Mouse (Mus musculus): ENCODE results near the gene Heg1. TPM values are rescaled to one million over a fixed set of nuclear protein-coding genes. Genes with fewer than 3 reads are reported as not detected.

Gene Heg1
- total RNA-seq, 2 experiments from 2014 or later, result 30.6 to 38.6 TPM

DNA sequence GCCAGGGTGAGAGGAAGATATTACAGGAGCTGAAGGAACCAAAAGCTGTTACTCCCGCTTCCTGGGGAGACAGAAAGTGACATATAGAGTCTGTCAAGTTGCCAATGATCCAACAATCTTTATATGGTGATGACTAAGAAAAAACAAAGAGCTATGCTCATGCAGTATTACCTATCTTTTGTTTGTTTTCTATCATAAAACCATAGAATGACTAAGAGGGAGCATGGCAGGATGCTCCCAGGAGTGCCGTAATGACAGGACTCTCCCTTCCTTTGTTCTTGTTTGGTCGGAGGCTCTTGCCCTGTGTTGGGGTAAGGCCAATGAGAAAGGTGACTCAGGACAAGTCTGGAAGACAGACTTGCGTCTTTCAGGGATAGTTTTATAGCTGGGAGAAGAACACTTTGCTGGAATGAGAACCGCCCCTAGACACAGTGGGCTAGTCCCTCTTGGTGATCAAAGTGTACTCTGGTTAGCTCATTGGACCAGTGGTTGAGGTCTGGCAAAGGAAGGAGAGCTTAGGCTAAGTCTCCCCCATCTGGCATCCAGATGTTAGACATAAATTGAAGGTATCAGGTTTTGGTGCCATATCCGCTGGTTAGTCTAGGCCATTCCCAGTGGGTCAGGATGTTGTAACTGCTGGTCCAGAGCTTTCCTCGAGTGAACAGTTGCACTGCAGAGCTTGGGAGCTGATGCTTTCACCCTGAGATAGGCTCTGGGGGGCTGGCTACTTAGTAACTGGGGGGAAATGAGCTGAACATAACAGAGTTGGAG lies 55.0 kb downstream of the Heg1 start:
- intact Hi-C loops (cut with DNase I), result loop anchor here (2.0 kb wide), 1 partner anchor 176 kb away; no protein-coding TSS in a partner anchor
- DNase-seq, result no peak

DNA sequence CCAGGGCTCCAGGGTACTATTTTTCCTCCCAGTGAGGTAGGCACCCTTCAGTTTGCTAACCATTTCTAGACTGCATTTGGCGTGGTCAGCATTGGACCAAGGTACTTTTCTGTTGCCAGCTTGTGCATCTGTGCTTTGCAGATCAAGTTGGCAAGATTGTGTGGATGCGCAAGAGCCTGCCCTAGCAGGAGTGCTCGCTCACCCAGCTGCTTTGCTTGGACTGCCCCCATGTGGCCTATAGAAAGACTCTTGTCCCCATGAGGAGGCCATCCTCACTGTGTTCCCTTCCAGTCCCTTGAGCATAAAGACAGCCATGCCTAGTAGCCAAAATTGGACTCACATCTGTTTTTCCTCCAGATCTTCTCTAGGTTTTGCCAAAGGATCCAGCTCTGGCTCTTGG lies 55.6 kb downstream of the Heg1 start:
- DNase-seq, result peak in 1 of 2 experiments; percentile 40
- intact Hi-C loops (cut with DNase I), result loop anchor here (2.0 to 10.0 kb wide), 3 partner anchors 177 to 545 kb away; no protein-coding TSS in a partner anchor

GRCm38 (mm10) chr16:33740416-33740815 lies 56.2 kb downstream of the Heg1 start:
- DNase-seq, result no peak
- intact Hi-C loops (cut with DNase I), result loop anchor here (10.0 kb wide), 2 partner anchors 406 to 546 kb away; no protein-coding TSS in a partner anchor

DNA sequence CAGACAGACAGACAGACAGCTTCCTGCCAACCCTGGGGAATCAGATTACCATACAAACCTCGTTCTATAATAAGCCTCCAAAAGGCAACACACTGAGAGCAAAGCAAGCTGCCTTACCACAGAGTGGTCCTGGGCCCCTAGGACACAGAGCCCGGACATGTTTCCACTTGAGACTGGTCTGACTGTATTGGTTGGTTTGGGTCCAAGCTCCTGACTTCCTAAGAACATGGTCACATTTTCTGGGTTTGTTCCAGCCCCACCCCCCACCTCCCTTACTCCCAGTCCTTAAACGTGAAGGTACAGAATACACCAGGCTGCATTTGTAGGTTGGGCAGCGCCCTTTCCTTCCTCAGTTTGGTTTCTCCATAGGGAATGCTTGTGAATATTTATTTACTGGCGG lies 57.6 kb downstream of the Heg1 start:
- intact Hi-C loops (cut with DNase I), result loop anchor here (2.0 to 10.0 kb wide), 3 partner anchors 407 to 547 kb away; no protein-coding TSS in a partner anchor
- DNase-seq, result no peak

DNA sequence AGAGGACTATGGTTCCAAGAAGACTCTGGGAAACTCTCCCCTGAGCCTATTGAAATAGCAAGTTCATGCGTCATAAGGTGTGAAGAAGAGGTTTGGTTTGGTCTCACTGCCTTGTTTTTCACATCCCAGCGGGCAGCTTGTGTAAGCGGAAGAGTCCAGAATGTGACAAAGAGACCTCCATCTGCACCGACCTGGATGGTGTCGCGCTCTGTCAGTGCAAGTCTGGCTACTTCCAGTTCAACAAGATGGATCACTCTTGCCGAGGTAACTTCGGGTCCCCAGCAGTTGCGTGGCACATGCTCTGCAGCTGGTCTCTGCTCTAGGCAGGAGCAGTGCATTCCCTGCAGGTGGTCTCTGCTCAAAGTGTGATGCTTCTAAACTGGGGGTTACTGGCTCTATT lies 58.1 kb downstream of the Heg1 start:
- no peak for DNase-seq
- intact Hi-C loops (cut with DNase I), result loop anchor here (2.0 to 10.0 kb wide), 3 partner anchors 407 to 547 kb away; no protein-coding TSS in a partner anchor

DNA sequence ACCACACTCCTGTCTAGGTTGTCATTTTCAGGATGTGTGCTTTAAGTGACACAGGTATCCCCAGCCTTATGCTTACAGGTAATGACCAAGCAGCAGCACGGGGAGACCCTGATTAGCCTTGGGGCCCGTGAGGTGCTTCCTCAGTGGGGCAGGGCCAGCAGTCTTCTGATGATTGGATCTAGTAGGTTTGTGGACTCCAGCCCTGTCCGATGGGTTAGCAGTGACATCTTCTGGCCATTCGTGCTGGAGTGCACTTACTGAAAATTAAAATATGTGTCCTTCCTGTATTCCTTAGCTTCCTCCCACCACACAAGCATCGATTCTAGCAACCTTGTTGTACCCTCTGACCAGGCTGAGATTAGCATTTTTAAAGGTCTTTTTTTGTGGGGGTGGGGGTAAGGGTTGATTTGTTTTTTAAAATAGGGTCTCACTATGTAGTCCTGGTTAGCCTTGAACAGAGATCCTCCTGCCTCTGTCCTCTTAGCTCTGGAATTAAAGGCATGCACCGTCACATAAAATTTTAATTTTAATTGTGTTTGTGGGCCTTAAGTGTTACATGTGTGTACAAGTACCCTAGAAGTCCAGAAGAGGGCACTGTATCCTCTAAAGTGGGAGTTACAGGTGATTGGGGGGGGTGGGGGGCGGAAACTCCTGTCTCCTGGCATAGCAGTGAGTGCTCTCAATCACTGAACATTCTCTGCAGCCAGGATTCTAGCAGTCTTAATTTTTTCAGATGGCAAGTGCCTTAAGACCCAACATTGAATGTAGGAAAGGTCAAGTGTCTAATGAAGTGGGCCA lies 60.7 kb downstream of the Heg1 start:
- DNase-seq, result no peak
- intact Hi-C loops (cut with DNase I), result loop anchor here (5.0 to 10.0 kb wide), 3 partner anchors 52 to 550 kb away; no protein-coding TSS in a partner anchor

DNA sequence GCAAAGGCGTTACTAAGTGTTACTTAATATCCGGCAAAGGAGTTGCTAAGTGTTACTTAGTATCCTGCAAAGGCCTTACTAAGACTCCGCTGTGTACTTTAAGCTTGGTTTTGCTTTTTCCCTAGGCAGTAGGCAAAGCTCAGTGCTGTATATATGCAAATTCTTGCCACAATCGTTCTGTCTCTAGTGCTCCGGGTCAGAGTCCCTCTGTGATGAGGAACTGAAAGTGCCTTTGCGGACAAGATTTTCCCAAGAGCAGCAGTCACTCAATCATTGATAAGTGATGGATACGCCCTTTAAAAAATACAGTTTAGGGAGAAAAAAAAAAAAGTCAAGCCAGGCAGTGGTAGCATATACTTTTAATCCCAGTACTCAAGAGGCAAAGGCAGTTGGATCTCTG lies 61.3 kb downstream of the Heg1 start:
- no peak for DNase-seq
- intact Hi-C loops (cut with DNase I), result loop anchor here (5.0 to 10.0 kb wide), 3 partner anchors 52 to 551 kb away; no protein-coding TSS in a partner anchor

DNA sequence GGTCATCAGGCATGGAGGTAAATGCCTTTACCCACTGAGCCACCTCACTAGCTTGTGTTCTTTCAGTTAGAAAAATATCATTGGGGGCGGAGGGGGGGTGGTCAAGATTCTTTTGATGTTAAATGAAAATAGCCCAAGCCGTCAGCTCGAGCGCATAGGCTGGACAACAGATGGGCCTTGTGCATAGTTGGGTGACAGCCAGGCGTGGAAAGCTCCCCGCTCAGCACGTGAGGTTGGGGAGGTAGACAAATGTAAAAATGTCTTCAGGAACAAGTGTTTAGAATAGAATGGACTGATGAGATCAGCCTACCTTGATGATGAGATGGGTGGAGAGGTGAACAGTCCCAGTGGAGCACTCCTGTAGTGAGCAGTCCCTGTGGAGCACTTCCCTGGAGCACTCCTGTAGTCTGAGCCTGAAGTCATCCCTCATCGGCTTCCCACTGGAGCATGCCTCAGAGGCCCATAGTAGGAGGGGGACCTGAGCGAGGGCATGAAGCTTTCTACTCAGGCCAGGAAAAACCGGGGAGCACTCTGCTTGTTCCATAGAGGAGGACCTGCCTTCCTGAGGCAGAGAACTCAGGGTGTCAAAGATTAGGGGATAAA lies 62.0 kb downstream of the Heg1 start:
- DNase-seq, result no peak

DNA sequence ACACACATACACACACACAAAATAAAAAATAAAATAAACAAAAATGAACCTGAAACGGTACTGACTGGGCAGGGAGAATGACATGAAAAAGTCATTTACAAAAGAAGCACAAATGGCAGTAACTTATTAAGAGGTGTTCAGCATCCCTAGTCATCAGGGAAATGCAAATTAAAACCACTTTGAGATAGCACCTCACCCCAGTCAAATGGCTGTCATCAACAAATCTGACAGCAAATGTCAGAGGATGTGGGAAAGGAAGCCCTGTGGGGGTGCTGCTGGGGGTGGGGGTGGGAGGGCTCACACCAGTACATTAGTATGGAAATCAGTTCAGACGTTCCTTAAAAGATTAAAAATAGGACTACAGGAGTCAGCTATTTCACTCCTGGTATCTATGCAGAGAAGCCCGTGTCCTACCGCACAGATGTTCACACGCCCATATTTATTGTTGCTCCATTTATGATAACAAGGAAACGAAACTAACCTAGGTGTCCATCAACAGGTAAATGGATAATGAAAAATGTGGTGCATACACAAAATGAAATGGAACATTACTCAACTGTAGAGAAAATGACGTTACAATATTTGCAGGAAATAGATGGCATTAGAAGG lies 63.3 kb downstream of the Heg1 start:
- intact Hi-C loops (cut with DNase I), result loop anchor here (5.0 to 10.0 kb wide), 3 partner anchors 50 to 553 kb away; no protein-coding TSS in a partner anchor
- DNase-seq, result no peak

More for the DNA sequence above, 62.0 kb downstream of the Heg1 start:
- intact Hi-C loops (cut with DNase I), result loop anchor here (5.0 to 10.0 kb wide), 3 partner anchors 51 to 551 kb away; no protein-coding TSS in a partner anchor

GRCm38 (mm10) chr16:33747994-33748393 lies 63.8 kb downstream of the Heg1 start:
- intact Hi-C loops (cut with DNase I), result loop anchor here (5.0 to 10.0 kb wide), 3 partner anchors 49 to 553 kb away; no protein-coding TSS in a partner anchor
- DNase-seq, result no peak

- no peak for DNase-seq
- intact Hi-C loops (cut with DNase I), result no loop called here
Observed at GRCm38 (mm10) chr16:33751152-33751551, 67.0 kb downstream of the Heg1 start.

GRCm38 (mm10) chr16:33751590-33751989 lies 67.4 kb downstream of the Heg1 start:
- intact Hi-C loops (cut with DNase I), result no loop called here
- DNase-seq, result no peak

- intact Hi-C loops (cut with DNase I), result no loop called here
- DNase-seq, result no peak
Observed at GRCm38 (mm10) chr16:33752904-33753578, 68.9 kb downstream of the Heg1 start.

GRCm38 (mm10) chr16:33755293-33755692 lies 71.1 kb downstream of the Heg1 start:
- intact Hi-C loops (cut with DNase I), result no loop called here
- no peak for DNase-seq

- DNase-seq, result no peak
- intact Hi-C loops (cut with DNase I), result no loop called here
Observed at GRCm38 (mm10) chr16:33755961-33756360, 71.8 kb downstream of the Heg1 start.

GRCm38 (mm10) chr16:33756396-33756795 lies 72.2 kb downstream of the Heg1 start:
- intact Hi-C loops (cut with DNase I), result no loop called here
- no peak for DNase-seq

- intact Hi-C loops (cut with DNase I), result no loop called here
- DNase-seq, result no peak
Observed at GRCm38 (mm10) chr16:33759207-33759606, 75.0 kb downstream of the Heg1 start.

GRCm38 (mm10) chr16:33760542-33760941 lies 76.4 kb downstream of the Heg1 start:
- DNase-seq, result no peak
- intact Hi-C loops (cut with DNase I), result no loop called here

GRCm38 (mm10) chr16:33760996-33761395 lies 76.8 kb downstream of the Heg1 start:
- intact Hi-C loops (cut with DNase I), result no loop called here
- DNase-seq, result no peak
